Mouse (Mus musculus) forebrain, postnatal 0 days (tissue): ENCODE results near the gene Cdc42bpb. TPM values are rescaled to one million over a fixed set of nuclear protein-coding genes. Genes with fewer than 3 reads are reported as not detected.

Source experiments
- ATAC-seq: fragments of 200-750 bp; cut with Nextera tagmentation; 2 replicates; pipeline ENCODE4 v1.8.0; 2017; ENCODE audit warnings: mild to moderate bottlenecking, moderate library complexity
- DNase-seq: peaks from one replicate; pipeline ENCODE4 v3.0.0-alpha.2; 2015
- H3K27ac ChIP-seq: fragments of 300-500 bp; sonication (generic); 2 replicates; pipeline ENCODE4 v1.5.1; 2014; ENCODE audit warnings: low read depth, mild to moderate bottlenecking, antibody characterized with exemption, low read length, moderate library complexity, mixed read lengths
- H3K27me3 ChIP-seq: fragments of 300-500 bp; sonication (generic); 2 replicates; pipeline ENCODE4 v1.6.1; 2014; ENCODE audit warnings: mild to moderate bottlenecking, low read length, mixed read lengths; ENCODE audit not compliant: insufficient read depth
- H3K36me3 ChIP-seq: fragments of 300-500 bp; sonication (generic); 2 replicates; pipeline ENCODE4 v1.6.1; 2014; ENCODE audit warnings: mild to moderate bottlenecking, moderate library complexity; ENCODE audit not compliant: insufficient read depth
- H3K4me1 ChIP-seq: fragments of 300-500 bp; sonication (generic); 2 replicates; pipeline ENCODE4 v1.6.1; 2014; ENCODE audit warnings: antibody characterized with exemption; ENCODE audit not compliant: insufficient read depth
- H3K4me2 ChIP-seq: fragments of 300-500 bp; sonication (generic); 2 replicates; pipeline ENCODE4 v1.6.1; 2014; ENCODE audit warnings: low read depth, mild to moderate bottlenecking, moderate library complexity
- H3K4me3 ChIP-seq: fragments of 300-500 bp; sonication (generic); 2 replicates; pipeline ENCODE4 v1.5.1; 2014; ENCODE audit warnings: low read depth, low read length, mixed read lengths
- H3K9ac ChIP-seq: fragments of 300-500 bp; sonication (generic); 2 replicates; pipeline ENCODE4 v1.6.1; 2014; ENCODE audit warnings: mild to moderate bottlenecking
- H3K9me3 ChIP-seq: fragments of 300-500 bp; sonication (generic); 2 replicates; pipeline ENCODE4 v1.6.1; 2016; ENCODE audit warnings: low read length
- CTCF ChIP-seq: sonication (generic); IDR thresholded peaks from 2 replicates; pipeline ENCODE4 v1.5.1; 2016; ENCODE audit warnings: antibody characterized with exemption, control low read depth, low read depth
- WGBS: fragments of 180-500 bp; shearing (Covaris S2); extraction: QIAGEN DNeasy Blood & Tissue Kit; methylation state at CpG from one replicate; pipeline ENCODE4 v1.1.7; 2014; 5-methylcytosine and 5-hydroxymethylcytosine counted together
- polyA plus RNA-seq: library from polyadenylated mRNA; unstranded; fragments of >200 nt; fragmentation: Nextera tagmentation; extraction: Ambion mirVana; gene quantifications from 2 replicates; pipeline ENCODE4 v1.2.1, GENCODE M21; 2015
- total RNA-seq: library from RNA; depleted of rRNA; stranded (reverse); fragments of >200 nt; gene quantifications from 2 replicates; pipeline ENCODE4 v1.2.3, GENCODE M21; 2014; rRNA removed

Gene Cdc42bpb
- 113 and 139 TPM in 2 replicates for total RNA-seq
- 28.0 and 31.1 TPM in 2 replicates for polyA plus RNA-seq

DNA sequence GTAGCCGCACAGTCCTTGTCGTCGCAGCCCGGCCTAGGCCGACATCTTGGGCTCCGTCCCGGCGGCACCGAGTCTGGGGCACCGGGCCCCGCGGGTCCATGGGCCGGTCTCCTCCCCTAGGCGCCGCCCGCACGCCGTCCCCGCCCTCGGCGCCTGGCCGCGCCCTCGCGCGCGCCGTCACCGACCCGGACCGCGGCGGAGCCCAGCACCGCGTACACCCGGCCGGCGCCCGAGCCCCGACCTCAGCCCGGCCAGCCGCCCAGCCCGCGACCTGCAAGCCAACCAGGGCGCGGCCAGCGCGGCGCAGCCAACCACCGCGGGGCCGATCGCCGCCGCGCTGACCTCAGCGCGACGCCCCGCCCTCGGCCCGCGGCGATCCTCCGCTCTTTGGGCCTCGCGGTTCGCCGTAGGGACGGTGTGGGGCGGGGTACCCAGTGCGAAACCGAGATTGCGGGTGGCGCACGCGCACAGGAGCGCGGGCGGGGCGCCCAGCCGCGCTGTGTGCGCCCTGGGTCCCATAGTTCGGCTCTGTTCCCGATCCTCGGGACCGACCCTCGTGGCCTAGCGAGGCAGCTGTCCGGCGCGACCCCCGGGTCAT is at the start of gene Cdc42bpb:
Cdc42bpb (minus strand) TSS at position 343 of the 598 bp plus-strand sequence.
- Histone ChIP-seq H3K9ac (peak within 1 kb of the TSS; percentile 91), H3K36me3 (no peaks in the 10 kb centered on the region), H3K4me1 (peaks cover 18% of the 10 kb centered on the region), H3K4me2 (peak within 1 kb of the TSS; percentile 90), H3K9me3 (no peaks in the 10 kb centered on the region), H3K27me3 (no peaks in the 10 kb centered on the region), H3K4me3 (peak within 1 kb of the TSS; percentile 95), H3K27ac (peak within 1 kb of the TSS; percentile 96)
- ATAC-seq, result peak; percentile 95
- no peak for TF ChIP-seq CTCF
- 4% methylated on average over 80 of the region's 94 CpGs for WGBS
- peak; percentile 96 for DNase-seq

DNA sequence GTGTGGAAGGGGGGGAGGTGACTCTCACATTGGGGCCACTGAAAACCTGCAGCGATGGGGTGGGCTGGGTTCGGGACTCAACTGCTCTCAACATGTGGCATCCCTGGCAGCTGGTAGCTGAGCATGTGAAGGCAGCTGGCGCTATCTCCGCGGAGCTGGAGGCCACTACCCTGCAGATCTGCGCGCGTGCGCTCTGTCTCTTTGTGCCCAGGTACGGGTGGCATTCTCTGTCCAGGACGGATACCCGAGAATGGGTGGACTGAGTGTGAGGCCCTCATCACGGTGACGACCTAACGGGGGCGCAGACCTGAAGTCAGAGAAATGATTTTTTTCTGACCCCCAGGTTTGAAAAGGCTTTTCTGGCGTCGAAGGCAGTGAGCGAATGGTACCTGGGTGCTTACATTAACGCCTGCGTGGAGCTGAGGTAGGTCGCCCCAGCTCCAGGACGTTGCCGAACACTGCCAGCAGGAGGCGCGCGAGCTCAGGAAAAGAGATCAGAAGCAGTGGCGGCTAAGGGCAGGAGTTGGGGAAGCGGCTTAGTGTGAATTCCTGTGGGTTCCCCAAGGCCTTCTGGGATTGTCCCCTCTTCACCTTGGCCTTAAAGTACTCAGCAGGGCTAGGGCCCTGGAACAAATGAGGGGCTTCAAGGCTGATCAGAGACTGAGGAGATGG is 48.4 kb upstream of the Cdc42bpb start:
- no peak overlapping the region for H3K27ac ChIP-seq
- DNase-seq (peak; percentile 93), ATAC-seq (peak; percentile 76)
- H3K4me3 ChIP-seq, result no peak overlapping the region
- H3K36me3 ChIP-seq, result no peaks in the 10 kb centered on the region
- H3K27me3 ChIP-seq, result peaks cover 47% of the 10 kb centered on the region
- peak overlapping the region; percentile 23; the same call in 1 of the 2 replicates for H3K4me2 ChIP-seq
- WGBS, result 15% methylated on average over 29 of the region's 29 CpGs
- H3K9me3 ChIP-seq, result no peaks in the 10 kb centered on the region
- H3K4me1 ChIP-seq, result peaks cover 7% of the 10 kb centered on the region; the same call in 1 of the 2 replicates
- TF ChIP-seq CTCF, result peak; percentile 97
- H3K9ac ChIP-seq, result no peak overlapping the region

DNA sequence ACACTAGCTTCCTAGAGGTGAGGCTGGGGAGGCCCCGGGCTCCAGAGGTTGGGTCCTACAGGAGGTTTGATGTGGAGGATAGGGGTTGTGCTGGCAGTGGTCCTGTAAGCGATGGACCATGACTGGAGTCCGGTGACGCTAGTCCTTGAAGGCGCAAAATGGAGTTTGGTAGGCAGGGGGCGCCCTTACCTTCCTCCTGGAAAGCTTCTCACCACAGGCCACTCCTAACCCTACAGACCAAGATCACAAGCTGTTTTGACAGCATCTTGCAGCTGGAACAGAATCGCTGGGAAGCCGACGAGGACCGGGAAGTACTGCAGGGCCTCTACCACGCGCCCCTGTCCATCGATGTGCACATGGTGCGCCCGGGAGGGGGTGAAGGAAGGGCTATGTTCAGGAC is 47.7 kb upstream of the Cdc42bpb start:
- Histone ChIP-seq H3K4me3 (no peak overlapping the region), H3K27me3 (peaks cover 44% of the 10 kb centered on the region), H3K9ac (no peak overlapping the region), H3K4me2 (peak overlapping the region; percentile 23; the same call in 1 of the 2 replicates), H3K36me3 (no peaks in the 10 kb centered on the region), H3K9me3 (no peaks in the 10 kb centered on the region), H3K27ac (no peak overlapping the region), H3K4me1 (peaks cover 4% of the 10 kb centered on the region; the same call in 1 of the 2 replicates)
- 0 out of 2 replicates have a peak, but pooled peaks have one; percentile 17 for ATAC-seq
- WGBS, result 3% methylated on average over 15 of the region's 15 CpGs
- DNase-seq, result peak; percentile 64
- TF ChIP-seq CTCF, result peak; percentile 78

DNA sequence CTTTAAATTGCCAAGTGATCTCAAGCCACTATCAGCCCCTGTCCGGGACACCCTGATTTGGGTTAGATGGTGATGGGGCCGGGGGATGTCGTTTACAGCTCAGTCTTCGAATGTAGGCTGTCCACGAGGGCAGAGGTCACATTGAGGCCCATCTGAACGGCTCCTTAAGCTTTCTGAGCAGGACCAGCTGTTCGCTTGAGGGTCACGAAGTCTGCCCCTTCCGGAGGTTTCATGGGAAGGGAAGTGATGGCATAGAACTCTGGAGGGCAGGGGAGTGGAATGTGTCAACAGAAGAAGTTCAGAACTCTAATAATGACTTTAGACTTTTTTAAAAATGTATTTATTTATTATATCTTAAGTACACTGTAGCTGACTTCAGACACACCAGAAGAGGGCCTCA is 47.0 kb upstream of the Cdc42bpb start:
- Histone ChIP-seq H3K36me3 (no peaks in the 10 kb centered on the region), H3K27me3 (peaks cover 43% of the 10 kb centered on the region), H3K9me3 (no peaks in the 10 kb centered on the region), H3K4me2 (no peak overlapping the region), H3K9ac (no peak overlapping the region), H3K4me1 (no peaks in the 10 kb centered on the region), H3K4me3 (no peak overlapping the region), H3K27ac (no peak overlapping the region)
- no peak for TF ChIP-seq CTCF
- DNase-seq, result no peak
- no peak for ATAC-seq
- 24% methylated on average over 9 of the region's 9 CpGs for WGBS

DNA sequence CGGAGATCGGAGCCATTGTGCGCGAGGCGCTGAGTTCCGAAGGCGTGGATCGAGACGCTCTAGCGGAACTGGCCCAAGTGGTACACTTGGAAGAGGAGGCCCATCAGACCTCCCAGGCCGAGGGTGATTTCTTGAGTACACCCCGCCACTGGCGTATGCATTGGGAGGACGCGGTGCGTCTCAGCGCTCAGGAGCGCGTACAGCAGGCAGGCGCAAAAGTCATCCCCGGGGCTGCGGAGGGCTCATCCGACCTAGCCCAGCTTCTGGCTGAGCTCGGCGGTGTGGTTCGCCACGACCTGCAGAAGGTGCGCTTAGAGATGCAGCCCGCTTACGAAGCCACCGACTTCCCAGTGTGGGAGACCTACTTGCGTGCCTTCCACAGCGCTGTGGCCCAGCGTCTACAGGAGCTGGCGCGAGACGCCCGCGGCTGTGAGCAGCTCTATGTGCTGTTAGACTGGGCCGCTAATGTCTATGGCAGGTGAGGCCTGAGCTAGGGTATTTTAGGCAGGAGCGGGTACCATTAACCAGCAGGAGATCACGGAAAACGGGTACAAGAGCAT is 46.1 kb upstream of the Cdc42bpb start:
- Histone ChIP-seq H3K27me3 (peaks cover 43% of the 10 kb centered on the region), H3K4me3 (peak overlapping the region; percentile 32), H3K9me3 (no peaks in the 10 kb centered on the region), H3K27ac (no peak overlapping the region), H3K4me2 (peak overlapping the region; percentile 57), H3K4me1 (no peaks in the 10 kb centered on the region), H3K36me3 (no peaks in the 10 kb centered on the region), H3K9ac (peak overlapping the region; percentile 41)
- 3% methylated on average over 43 of the region's 43 CpGs for WGBS
- no peak for TF ChIP-seq CTCF
- DNase-seq, result peak; percentile 45
- ATAC-seq, result no peak

DNA sequence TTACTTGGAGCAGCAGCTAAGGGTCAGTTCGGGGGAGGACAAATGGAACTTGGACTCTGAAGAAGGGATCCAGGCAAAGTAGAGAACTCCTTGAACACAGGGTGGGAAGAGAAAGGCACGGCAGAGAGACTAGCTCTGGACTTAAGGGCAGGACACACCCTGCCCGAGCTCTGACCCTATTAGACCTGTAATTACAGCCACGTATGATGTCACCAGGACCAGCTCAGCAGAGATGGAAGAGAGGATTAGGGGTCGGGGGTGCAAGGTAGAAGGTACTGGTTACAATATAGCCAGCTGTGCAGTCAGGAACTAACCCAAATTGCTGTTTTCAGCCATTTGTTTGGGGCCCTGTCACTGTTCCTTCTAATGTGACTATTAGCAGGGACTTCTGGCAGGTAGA is 45.3 kb upstream of the Cdc42bpb start:
- ATAC-seq, result no peak
- no peak overlapping the region for H3K27ac ChIP-seq
- H3K4me2 ChIP-seq, result peak overlapping the region; percentile 57
- peaks cover 43% of the 10 kb centered on the region for H3K27me3 ChIP-seq
- H3K9ac ChIP-seq, result no peak overlapping the region
- no peak for TF ChIP-seq CTCF
- no peaks in the 10 kb centered on the region for H3K4me1 ChIP-seq
- no peaks in the 10 kb centered on the region for H3K9me3 ChIP-seq
- DNase-seq, result no peak
- H3K4me3 ChIP-seq, result peak overlapping the region; percentile 32; the same call in 1 of the 2 replicates
- no peaks in the 10 kb centered on the region for H3K36me3 ChIP-seq
- 40% methylated on average over 5 of the region's 5 CpGs for WGBS
